Mouse (Mus musculus) stomach, postnatal 0 days (tissue): Measurements from ENCODE around the gene Ssu72.
"Not testable (repeated sequence)": the region's sequence is repeated elsewhere in the genome, so short reads cannot be mapped to it uniquely, and the experiment has no call there.

Experiments used
- CTCF ChIP-seq: IDR thresholded peaks from 2 replicates; pipeline ENCODE4 v1.5.1; 2016; ENCODE audit warnings: antibody characterized with exemption, low read depth, mild to moderate bottlenecking, moderate library complexity
- EP300 ChIP-seq: optimal IDR thresholded peaks from 2 replicates; pipeline ENCODE3; 2016; ENCODE audit warnings: antibody characterized with exemption

- TF ChIP-seq CTCF, EP300: not testable (repeated sequence)
Observed at GRCm38 (mm10) chr4:155683670-155684277, 20.8 kb upstream of the Ssu72 start.
